Mouse (Mus musculus): ENCODE measurements around the gene Parp16.

- no peak for TF ChIP-seq MAFK (IDR thresholded peaks at IDR 0.05; ENCODE audit: insufficient read depth, low read depth, low read length)
- TF ChIP-seq ZNF384 (IDR thresholded peaks at IDR 0.05; ENCODE audit: low read depth, low read length): no peak
- no peak for TF ChIP-seq ZC3H11A (IDR thresholded peaks at IDR 0.05; ENCODE audit: borderline replicate concordance, low read depth, low read length)
- TF ChIP-seq CHD2 (IDR thresholded peaks at IDR 0.05; ENCODE audit: low read depth, low read length): no peak
These were observed 17.2 kb upstream of the Parp16 start for GRCm38 (mm10) chr9:65177912-65178311.
